Mouse (Mus musculus): ENCODE results near the gene Ntng1. TPM values are rescaled to one million over a fixed set of nuclear protein-coding genes. Genes with fewer than 3 reads are reported as not detected.
A peak's percentile ranks its signal among the peaks of the same experiment; 100 is the strongest.

Ntng1 gene
- polyA plus RNA-seq, 1 experiment from 2014 or later = 21.8 TPM

GRCm38 (mm10) chr3:109975106-109975505 lies 168.7 kb downstream of the Ntng1 start:
- Histone ChIP-seq H3K4me3 (no peak overlapping the region), H3K4me1 (replicated peaks) (no peaks in the 10 kb centered on the region), H3K27ac (replicated peaks) (no peak overlapping the region), H3K9me3 (0 out of 2 replicates have a peak, but pooled peaks cover 4% of the 10 kb centered on the region), H3K9ac (no peak overlapping the region), H3K27me3 (no peaks in the 10 kb centered on the region), H3K4me2 (no peak overlapping the region), H3K36me3 (no peaks in the 10 kb centered on the region)
- 65% methylated on average over 4 of the region's 4 CpGs for WGBS
- no peak for ATAC-seq (ENCODE audit: low FRiP score, low read depth)

GRCm38 (mm10) chr3:109971465-109971864 lies 172.3 kb downstream of the Ntng1 start:
- Histone ChIP-seq H3K4me2 (no peak overlapping the region), H3K27me3 (no peaks in the 10 kb centered on the region), H3K36me3 (no peaks in the 10 kb centered on the region), H3K9me3 (0 out of 2 replicates have a peak, but pooled peaks cover 4% of the 10 kb centered on the region), H3K4me1 (replicated peaks) (no peaks in the 10 kb centered on the region), H3K9ac (no peak overlapping the region), H3K27ac (replicated peaks) (no peak overlapping the region), H3K4me3 (no peak overlapping the region)
- WGBS = 86% methylated on average over 1 of the region's 1 CpGs
- no peak for ATAC-seq (ENCODE audit: low FRiP score, low read depth)

- ATAC-seq (ENCODE audit: low FRiP score, low read depth) = no peak
- H3K4me1 ChIP-seq (replicated peaks) = no peaks in the 10 kb centered on the region
- H3K9me3 ChIP-seq = 0 out of 2 replicates have a peak, but pooled peaks cover 4% of the 10 kb centered on the region
- H3K4me3 ChIP-seq = no peak overlapping the region
- H3K27me3 ChIP-seq = no peaks in the 10 kb centered on the region
- no peaks in the 10 kb centered on the region for H3K36me3 ChIP-seq
- H3K9ac ChIP-seq = no peak overlapping the region
- H3K27ac ChIP-seq (replicated peaks) = no peak overlapping the region
- no peak overlapping the region for H3K4me2 ChIP-seq
These were observed 173.6 kb downstream of the Ntng1 start for GRCm38 (mm10) chr3:109970181-109970580.

- Histone ChIP-seq H3K27ac (replicated peaks) (no peak overlapping the region), H3K9me3 (no peaks in the 10 kb centered on the region), H3K4me3 (no peak overlapping the region), H3K4me1 (replicated peaks) (no peaks in the 10 kb centered on the region), H3K36me3 (no peaks in the 10 kb centered on the region), H3K27me3 (no peaks in the 10 kb centered on the region), H3K9ac (no peak overlapping the region), H3K4me2 (no peak overlapping the region)
- no peak for ATAC-seq (ENCODE audit: low FRiP score, low read depth)
- 54% methylated on average over 2 of the region's 2 CpGs for WGBS
These were observed 181.2 kb downstream of the Ntng1 start for GRCm38 (mm10) chr3:109962631-109963030.

GRCm38 (mm10) chr3:109942960-109943359 lies 200.9 kb downstream of the Ntng1 start:
- H3K4me1 ChIP-seq (replicated peaks) = no peaks in the 10 kb centered on the region
- WGBS = 86% methylated on average over 1 of the region's 1 CpGs

GRCm38 (mm10) chr3:109937634-109938033 lies 206.2 kb downstream of the Ntng1 start:
- no peak overlapping the region for H3K4me3 ChIP-seq
- no peak overlapping the region for H3K4me2 ChIP-seq
- 91% methylated on average over 2 of the region's 2 CpGs for WGBS
- H3K9me3 ChIP-seq = no peaks in the 10 kb centered on the region
- H3K27me3 ChIP-seq = no peaks in the 10 kb centered on the region
- H3K27ac ChIP-seq (replicated peaks) = no peak overlapping the region
- no peaks in the 10 kb centered on the region for H3K4me1 ChIP-seq (replicated peaks)
- no peak for ATAC-seq (ENCODE audit: low FRiP score, low read depth)
- no peaks in the 10 kb centered on the region for H3K36me3 ChIP-seq
- no peak overlapping the region for H3K9ac ChIP-seq

More at GRCm38 (mm10) chr3:109942960-109943359, 200.9 kb downstream of the Ntng1 start:
- H3K27ac ChIP-seq (replicated peaks) = no peak overlapping the region
- no peaks in the 10 kb centered on the region for H3K36me3 ChIP-seq
- no peak overlapping the region for H3K4me2 ChIP-seq
- H3K27me3 ChIP-seq = no peaks in the 10 kb centered on the region
- no peak overlapping the region for H3K4me3 ChIP-seq
- no peak for ATAC-seq (ENCODE audit: low FRiP score, low read depth)
- no peaks in the 10 kb centered on the region for H3K9me3 ChIP-seq
- no peak overlapping the region for H3K9ac ChIP-seq

- Histone ChIP-seq H3K4me2 (no peak overlapping the region), H3K4me1 (replicated peaks) (no peaks in the 10 kb centered on the region), H3K9ac (no peak overlapping the region), H3K36me3 (no peaks in the 10 kb centered on the region), H3K4me3 (no peak overlapping the region), H3K9me3 (no peaks in the 10 kb centered on the region), H3K27ac (replicated peaks) (no peak overlapping the region), H3K27me3 (no peaks in the 10 kb centered on the region)
- 72% methylated on average over 3 of the region's 3 CpGs for WGBS
- no peak for ATAC-seq (ENCODE audit: low FRiP score, low read depth)
These were observed 207.5 kb downstream of the Ntng1 start for GRCm38 (mm10) chr3:109936275-109936674.

- Histone ChIP-seq H3K4me1 (replicated peaks) (no peaks in the 10 kb centered on the region), H3K27me3 (no peaks in the 10 kb centered on the region), H3K4me3 (no peak overlapping the region), H3K9ac (no peak overlapping the region), H3K27ac (replicated peaks) (no peak overlapping the region), H3K4me2 (no peak overlapping the region), H3K9me3 (no peaks in the 10 kb centered on the region), H3K36me3 (no peaks in the 10 kb centered on the region)
- WGBS = 72% methylated on average over 8 of the region's 8 CpGs
- ATAC-seq (ENCODE audit: low FRiP score, low read depth) = 0 out of 2 replicates have a peak, but pooled peaks have one; percentile 32
These were observed 211.6 kb downstream of the Ntng1 start for GRCm38 (mm10) chr3:109932261-109932660.

- Histone ChIP-seq H3K9me3 (no peaks in the 10 kb centered on the region), H3K9ac (no peak overlapping the region), H3K4me2 (no peak overlapping the region), H3K27ac (replicated peaks) (no peak overlapping the region), H3K27me3 (no peaks in the 10 kb centered on the region), H3K36me3 (no peaks in the 10 kb centered on the region), H3K4me3 (no peak overlapping the region), H3K4me1 (replicated peaks) (no peaks in the 10 kb centered on the region)
- WGBS = 65% methylated on average over 5 of the region's 5 CpGs
- ATAC-seq (ENCODE audit: low FRiP score, low read depth) = no peak
These were observed 212.8 kb downstream of the Ntng1 start for GRCm38 (mm10) chr3:109931021-109931420.

- no peak overlapping the region for H3K4me3 ChIP-seq
- H3K27ac ChIP-seq (replicated peaks) = no peak overlapping the region
- ATAC-seq (ENCODE audit: low FRiP score, low read depth) = no peak
- no peak overlapping the region for H3K4me2 ChIP-seq
- H3K9ac ChIP-seq = no peak overlapping the region
- WGBS = 78% methylated on average over 4 of the region's 4 CpGs
- no peaks in the 10 kb centered on the region for H3K36me3 ChIP-seq
- no peaks in the 10 kb centered on the region for H3K9me3 ChIP-seq
- no peaks in the 10 kb centered on the region for H3K27me3 ChIP-seq
- H3K4me1 ChIP-seq (replicated peaks) = no peaks in the 10 kb centered on the region; the same call in 1 of the 2 replicates
These were observed 220.0 kb downstream of the Ntng1 start for GRCm38 (mm10) chr3:109923788-109924187.

GRCm38 (mm10) chr3:109918996-109919395 lies 224.8 kb downstream of the Ntng1 start:
- H3K27ac ChIP-seq (replicated peaks) = no peak overlapping the region
- peaks cover 6% of the 10 kb centered on the region for H3K4me1 ChIP-seq (replicated peaks)
- ATAC-seq (ENCODE audit: low FRiP score, low read depth) = peak; percentile 23; the same call in 1 of the 2 replicates
- 60% methylated on average over 3 of the region's 3 CpGs for WGBS
- H3K9ac ChIP-seq = no peak overlapping the region
- H3K9me3 ChIP-seq = no peaks in the 10 kb centered on the region
- no peak overlapping the region for H3K4me2 ChIP-seq
- no peaks in the 10 kb centered on the region for H3K27me3 ChIP-seq
- H3K36me3 ChIP-seq = no peaks in the 10 kb centered on the region
- H3K4me3 ChIP-seq = no peak overlapping the region

- Histone ChIP-seq H3K27ac (replicated peaks) (no peak overlapping the region), H3K4me3 (no peak overlapping the region), H3K4me2 (no peak overlapping the region), H3K9ac (no peak overlapping the region), H3K27me3 (no peaks in the 10 kb centered on the region), H3K4me1 (replicated peaks) (peaks cover 6% of the 10 kb centered on the region), H3K9me3 (no peaks in the 10 kb centered on the region), H3K36me3 (no peaks in the 10 kb centered on the region)
- no peak for ATAC-seq (ENCODE audit: low FRiP score, low read depth)
- 45% methylated on average over 8 of the region's 8 CpGs for WGBS
These were observed 225.7 kb downstream of the Ntng1 start for GRCm38 (mm10) chr3:109917926-109918694.

GRCm38 (mm10) chr3:109917077-109917476 lies 226.7 kb downstream of the Ntng1 start:
- Histone ChIP-seq H3K27ac (replicated peaks) (no peak overlapping the region), H3K4me1 (replicated peaks) (peaks cover 6% of the 10 kb centered on the region)

More at GRCm38 (mm10) chr3:109917077-109917476, 226.7 kb downstream of the Ntng1 start:
- no peak for ATAC-seq (ENCODE audit: low FRiP score, low read depth)
- no peak overlapping the region for H3K4me2 ChIP-seq
- H3K4me3 ChIP-seq = no peak overlapping the region
- no peak overlapping the region for H3K9ac ChIP-seq
- no peaks in the 10 kb centered on the region for H3K27me3 ChIP-seq
- no peaks in the 10 kb centered on the region for H3K9me3 ChIP-seq
- no peaks in the 10 kb centered on the region for H3K36me3 ChIP-seq
- 40% methylated on average over 4 of the region's 4 CpGs for whole genome bisulfite sequencing
